Mouse (Mus musculus) bone marrow, adult 2 months (tissue): ENCODE results near the gene Hacd3. TPM values are rescaled to one million over a fixed set of nuclear protein-coding genes. Genes with fewer than 3 reads are reported as not detected.
"Not testable (repeated sequence)": the region's sequence is repeated elsewhere in the genome, so short reads cannot be mapped to it uniquely, and the experiment has no call there.

ENCODE experiments used
- H3K27ac ChIP-seq: fragments of 200-500 bp; 2 replicates; pipeline ENCODE4 v1.5.1; 2012; ENCODE audit warnings: low read depth, mild to moderate bottlenecking, control low read depth, inconsistent platforms, low read length; ENCODE audit not compliant: control insufficient read depth, poor library complexity, insufficient read depth
- H3K4me1 ChIP-seq: fragments of 200-500 bp; 2 replicates; pipeline ENCODE4 v1.6.1; 2011; ENCODE audit warnings: low read length; ENCODE audit not compliant: control insufficient read depth, insufficient read depth
- H3K4me3 ChIP-seq: fragments of 200-500 bp; replicated peaks from 2 replicates; pipeline ENCODE3; 2011; ENCODE audit warnings: mild to moderate bottlenecking, low read depth, low read length, control low read depth; ENCODE audit not compliant: control insufficient read depth
- CTCF ChIP-seq: fragments of 200-500 bp; IDR thresholded peaks from 2 replicates; pipeline ENCODE4 v1.5.1; 2011; ENCODE audit warnings: low read length, control low read depth; ENCODE audit not compliant: control insufficient read depth, insufficient read depth
- POLR2A ChIP-seq: fragments of 200-500 bp; IDR thresholded peaks from 2 replicates; pipeline ENCODE4 v1.6.1; 2011; ENCODE audit warnings: low read depth, mild to moderate bottlenecking, control low read depth, low read length, borderline replicate concordance; ENCODE audit not compliant: control insufficient read depth
- WGBS: fragments of 180-500 bp; shearing (Covaris S2); methylation state at CpG from one replicate; pipeline ENCODE4 v1.1.7; 2018; 5-methylcytosine and 5-hydroxymethylcytosine counted together
- polyA plus RNA-seq: library from polyadenylated mRNA; stranded (reverse); fragments of >200 nt; gene quantifications from 2 replicates; pipeline ENCODE4 v1.2.4, GENCODE M21; 2011; ENCODE audit warnings: low replicate concordance; ENCODE audit not compliant: missing spikeins, insufficient read depth, insufficient read length

Gene Hacd3
- polyA plus RNA-seq, 1 experiment = 18.0 TPM

DNA sequence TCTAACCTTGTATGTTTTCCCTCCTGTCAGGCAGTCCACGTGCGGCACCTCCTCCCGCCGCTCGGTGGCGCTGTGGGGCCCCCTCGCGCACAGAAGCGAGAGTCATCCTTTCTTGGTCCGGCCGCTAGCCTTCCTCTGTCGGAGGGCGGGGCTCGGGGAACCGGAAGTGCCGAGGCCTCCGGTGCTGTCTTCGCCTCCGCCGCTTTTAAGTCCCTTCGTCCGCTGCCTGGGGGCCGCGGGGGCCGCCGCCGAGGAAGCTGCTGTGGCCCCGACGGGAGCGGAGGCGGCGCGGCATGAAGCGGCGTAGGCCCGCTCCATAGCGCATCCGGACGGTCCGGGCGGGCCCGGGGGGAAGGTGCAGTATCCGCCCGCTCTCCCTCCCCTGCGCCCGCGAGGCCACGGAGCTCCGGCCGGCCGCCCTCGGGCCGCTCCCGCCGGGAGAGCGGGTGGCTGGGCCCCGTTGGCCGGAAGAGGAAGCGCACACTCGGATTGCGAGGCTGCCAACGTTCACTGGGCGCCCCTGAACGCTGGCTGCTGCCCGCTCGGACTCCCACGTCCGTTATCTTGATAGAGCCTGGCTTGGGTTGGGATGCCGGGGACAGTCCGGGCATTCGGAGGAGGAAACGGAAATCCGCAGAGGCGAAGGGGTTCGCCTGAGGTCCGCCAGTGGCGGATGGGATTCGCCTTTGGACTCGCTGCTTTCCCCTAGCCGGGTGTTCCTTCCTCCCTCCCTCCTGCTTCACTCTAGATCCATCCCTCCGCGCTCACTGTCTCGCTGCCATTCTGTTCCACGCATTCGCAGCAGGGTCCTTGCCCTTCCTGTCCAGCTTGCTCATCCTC is 11.0 kb upstream of the Hacd3 start, which contains the start of gene Dpp8:
Dpp8 (plus strand) TSS at position 146 of the 840 bp plus-strand sequence.
- WGBS = under 1% methylated on average over 85 of the region's 85 CpGs
- peak within 1 kb of the TSS; percentile 98 for H3K4me3 ChIP-seq
- peak; percentile 52; the same call in 1 of the 2 replicates for TF ChIP-seq POLR2A
- peak; percentile 96 for TF ChIP-seq CTCF
- no peaks in the 10 kb centered on the region; the same call in 1 of the 2 replicates for H3K4me1 ChIP-seq
- H3K27ac ChIP-seq = peak within 1 kb of the TSS; percentile 99

DNA sequence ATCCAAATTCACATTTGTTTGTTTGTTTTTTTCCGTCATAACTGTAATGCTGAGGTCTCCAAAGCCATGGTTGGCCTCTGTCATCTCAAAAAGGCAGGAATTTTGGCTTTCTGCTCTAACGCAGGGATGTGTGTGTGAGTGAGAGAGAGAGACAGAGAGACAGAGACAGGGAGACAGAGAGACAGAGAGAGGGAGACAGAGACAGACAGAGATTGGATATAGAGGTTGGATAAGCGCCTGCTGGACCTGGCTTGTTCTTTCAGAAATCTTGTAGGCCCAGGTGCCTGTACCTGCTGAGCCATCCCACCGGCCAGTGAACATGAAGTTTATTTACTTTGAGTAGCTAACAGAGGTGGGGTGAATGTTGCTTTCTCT is 10.4 kb upstream of the Hacd3 start:
- peak overlapping the region; percentile 69; the same call in 1 of the 2 replicates for H3K27ac ChIP-seq
- H3K4me1 ChIP-seq = no peaks in the 10 kb centered on the region; the same call in 1 of the 2 replicates
- TF ChIP-seq CTCF = no peak
- WGBS = 16% methylated on average over 4 of the region's 4 CpGs
- H3K4me3 ChIP-seq = peak overlapping the region; percentile 70

DNA sequence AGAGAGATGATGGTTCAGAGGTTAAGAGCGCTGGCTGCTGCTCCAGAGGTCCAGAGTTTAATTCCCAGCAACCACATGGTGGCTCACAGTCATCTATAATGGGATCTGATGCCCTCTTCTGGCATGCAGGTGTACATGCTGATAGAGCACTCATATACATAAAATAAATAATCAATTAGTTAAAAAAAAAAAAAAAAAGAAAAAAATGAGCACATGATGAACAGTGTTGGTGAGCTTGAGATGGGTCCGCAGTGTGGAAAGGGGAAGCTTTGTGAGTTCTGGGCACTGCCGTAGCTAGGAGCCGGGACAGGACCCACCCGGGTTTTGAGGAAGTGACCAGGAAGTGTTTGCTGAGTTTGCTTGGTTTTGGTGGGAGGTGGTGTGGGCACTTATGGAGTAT is 9.9 kb upstream of the Hacd3 start:
- not testable (repeated sequence) for H3K4me1 ChIP-seq, H3K27ac ChIP-seq
- H3K4me3 ChIP-seq = peak overlapping the region; percentile 22
- 20% methylated on average over 5 of the region's 5 CpGs for WGBS

DNA sequence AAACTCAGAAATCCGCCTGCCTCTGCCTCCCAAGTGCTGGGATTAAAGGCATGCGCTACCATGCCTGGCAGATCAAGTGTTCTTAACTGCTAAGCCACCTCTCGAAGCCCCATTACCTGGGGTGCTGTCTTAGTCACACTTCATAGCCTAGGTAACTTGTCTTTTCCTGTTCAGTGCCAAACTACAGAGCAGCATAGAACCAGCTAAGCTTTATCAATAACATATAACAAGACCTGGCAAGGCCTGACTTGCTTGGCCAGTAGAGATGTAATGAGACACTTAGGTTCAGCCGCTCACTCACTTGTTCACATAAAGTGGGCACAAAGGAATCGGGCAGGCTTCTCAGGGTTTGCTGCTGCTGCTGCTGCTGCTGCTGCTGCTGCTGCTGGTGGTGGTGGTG is 6.8 kb upstream of the Hacd3 start:
- no peak for TF ChIP-seq CTCF
- no peak for TF ChIP-seq POLR2A
- 87% methylated on average over 5 of the region's 5 CpGs for WGBS

DNA sequence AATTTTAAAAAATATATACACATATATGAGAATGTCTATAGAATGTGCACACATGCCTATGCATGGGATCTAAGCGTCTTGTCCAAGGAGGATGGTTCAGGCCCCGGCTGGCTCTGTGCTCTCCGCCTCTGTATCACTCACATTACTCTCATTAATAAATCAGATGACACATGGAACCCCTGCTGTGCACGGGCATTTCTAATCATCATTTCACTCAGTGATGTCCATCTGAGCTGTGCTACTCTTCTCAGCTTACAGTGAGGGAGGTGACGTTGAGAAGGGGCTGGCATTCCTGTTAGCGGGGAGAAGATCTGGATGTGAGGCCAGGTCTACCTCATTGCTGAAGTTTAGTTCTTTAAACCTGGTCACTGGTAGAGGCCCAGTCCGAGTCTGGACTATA is 5.7 kb upstream of the Hacd3 start:
- Histone ChIP-seq H3K4me1 (peaks cover under 1% of the 10 kb centered on the region; the same call in 1 of the 2 replicates), H3K27ac (no peak overlapping the region), H3K4me3 (no peak overlapping the region)
- TF ChIP-seq POLR2A = no peak
- TF ChIP-seq CTCF = no peak
- WGBS = 79% methylated on average over 7 of the region's 7 CpGs

More for the DNA sequence above, 6.8 kb upstream of the Hacd3 start:
- Histone ChIP-seq H3K27ac (no peak overlapping the region), H3K4me1 (no peaks in the 10 kb centered on the region; the same call in 1 of the 2 replicates), H3K4me3 (no peak overlapping the region)

DNA sequence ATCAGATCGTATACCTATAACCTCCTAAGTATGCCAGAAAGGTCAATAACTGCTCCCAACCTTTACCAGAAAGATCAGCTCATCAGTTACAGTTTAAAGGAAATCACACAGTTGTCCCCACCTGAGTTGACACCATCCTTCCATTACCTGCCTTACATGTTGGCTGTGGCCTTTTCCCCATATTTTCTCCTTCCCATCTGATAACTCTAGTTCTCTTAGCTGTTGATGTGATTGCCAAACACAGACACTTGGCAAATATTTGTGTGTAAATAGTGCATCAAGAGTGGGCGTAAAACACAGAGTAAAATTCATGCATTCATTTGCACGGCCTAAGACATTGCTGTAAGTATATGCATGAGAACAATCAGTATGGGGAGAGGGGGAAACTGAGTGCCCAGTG is 2.0 kb upstream of the Hacd3 start:
- WGBS = 87% methylated on average over 3 of the region's 3 CpGs

DNA sequence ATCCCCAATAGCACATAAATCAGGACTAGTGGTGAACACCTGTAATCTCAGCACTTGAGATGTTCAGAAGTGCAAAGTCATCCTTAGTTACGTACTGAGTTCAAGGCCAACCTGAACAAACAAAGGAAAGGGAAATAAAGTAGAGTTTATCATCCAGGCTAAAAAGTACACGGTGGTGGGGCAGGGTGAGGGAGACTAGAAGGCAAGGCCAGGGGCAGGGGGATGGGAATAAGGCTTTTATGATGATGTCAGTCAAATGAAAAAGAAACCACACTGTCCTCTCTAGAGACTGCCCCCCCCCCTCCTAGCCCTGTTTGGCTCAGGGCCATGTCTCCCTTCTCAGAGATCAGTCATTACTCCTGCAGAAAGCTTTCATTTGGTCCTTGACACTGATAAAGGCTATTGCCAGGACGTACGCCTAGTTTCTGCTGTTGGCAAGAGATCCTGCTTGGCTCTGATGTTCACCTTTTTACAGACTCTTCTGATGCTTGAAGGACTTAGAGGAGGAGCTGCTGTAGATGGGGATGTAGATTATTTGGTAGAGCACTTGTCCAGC is 1.2 kb upstream of the Hacd3 start:
- no peak for TF ChIP-seq POLR2A
- TF ChIP-seq CTCF = no peak
- WGBS = 59% methylated on average over 4 of the region's 4 CpGs
- H3K27ac ChIP-seq = no peak overlapping the region
- H3K4me1 ChIP-seq = peaks cover 3% of the 10 kb centered on the region; the same call in 1 of the 2 replicates
- H3K4me3 ChIP-seq = no peak overlapping the region

More for the DNA sequence above, 2.0 kb upstream of the Hacd3 start:
- H3K27ac ChIP-seq = no peak overlapping the region
- peaks cover 3% of the 10 kb centered on the region; the same call in 1 of the 2 replicates for H3K4me1 ChIP-seq
- no peak overlapping the region for H3K4me3 ChIP-seq
- TF ChIP-seq POLR2A (no peak), CTCF (no peak)

DNA sequence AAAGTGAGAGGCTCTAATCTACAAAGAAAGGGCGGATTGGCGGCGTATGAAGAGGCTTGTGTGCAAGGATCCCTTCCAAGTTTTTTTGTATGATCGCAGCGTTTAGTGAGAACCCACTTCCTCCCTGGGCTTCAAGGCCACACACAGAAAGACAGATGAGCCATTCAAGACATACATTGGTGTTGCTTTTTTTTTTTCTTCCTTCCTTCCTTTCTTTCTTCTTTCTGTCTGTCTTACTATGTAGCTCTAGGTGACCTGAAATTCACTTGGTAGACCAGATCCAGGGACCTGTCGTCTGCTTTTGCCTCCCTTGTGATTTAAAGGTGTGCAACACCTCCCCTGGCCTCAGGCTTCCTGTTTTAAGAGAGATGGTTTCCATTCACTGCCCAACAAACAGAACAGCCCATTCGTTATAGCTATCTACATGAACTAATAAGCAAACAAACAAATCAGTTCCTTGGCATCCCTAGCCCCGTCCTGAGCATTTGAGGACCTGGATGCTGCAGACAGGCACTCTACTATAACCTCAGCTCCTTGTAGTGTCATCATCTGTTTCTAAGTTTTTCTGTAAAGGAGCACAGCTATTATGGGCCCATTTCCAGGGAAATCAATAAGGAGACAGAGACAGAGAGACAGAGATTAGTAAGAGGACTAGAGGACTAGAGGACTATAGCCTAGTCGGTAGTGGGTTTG is 540 bp upstream of the Hacd3 start:
- H3K27ac ChIP-seq = peak overlapping the region; percentile 89
- H3K4me1 ChIP-seq = peaks cover 3% of the 10 kb centered on the region; the same call in 1 of the 2 replicates
- 18% methylated on average over 9 of the region's 9 CpGs for WGBS
- peak overlapping the region; percentile 88 for H3K4me3 ChIP-seq
- TF ChIP-seq CTCF = no peak
- TF ChIP-seq POLR2A = no peak
